Mouse (Mus musculus) left cerebral cortex, adult 2 months (tissue): ENCODE measurements at regions not wholly inside any gene's neighbourhood (a gene's known extent, or its start where the extent isn't known, plus 50 kb on each side); places are given as distances from the start of the nearest gene placed in this dataset.
"Not testable (repeated sequence)": the region's sequence is repeated elsewhere in the genome, so short reads cannot be mapped to it uniquely, and the experiment has no call there.

ENCODE experiments used
- DNase-seq, 2 experiments: peaks; one replicate each; pipeline ENCODE4 v3.0.0; 2021 to 2022; ENCODE audit warnings: low spot score in 2 of 2, mixed read lengths in 1 of 2; ENCODE audit errors: extremely low spot score in 1 of 2
- H3K27ac ChIP-seq: fragments of 200-600 bp; 2 replicates; pipeline ENCODE4 v1.8.1; 2022
- H3K4me3 ChIP-seq: fragments of 200-600 bp; 2 replicates; pipeline ENCODE4 v1.8.1; 2022
- CTCF ChIP-seq: fragments of 200-600 bp; IDR thresholded peaks from 2 replicates; pipeline ENCODE4 v1.8.1; 2022; ENCODE audit warnings: antibody characterized with exemption, mild to moderate bottlenecking, moderate library complexity
- intact Hi-C: fragments of 180-260 bp; cut with DNase I; formaldehyde crosslinking; loops from one replicate; pipeline ENCODE4 v1.15.1; 2025

- intact Hi-C loops: no loop called here
- no peak overlapping the region for H3K4me3 ChIP-seq
- no peak overlapping the region for H3K27ac ChIP-seq
- TF ChIP-seq CTCF: no peak
- no peak for DNase-seq
These were observed 157.6 kb upstream of the Pmfbp1 start for GRCm38 (mm10) chr8:109336203-109336602.

GRCm38 (mm10) chr8:109338220-109338835, 155.5 kb upstream of the Pmfbp1 start:
- intact Hi-C loops: no loop called here

GRCm38 (mm10) chr8:109340647-109341046, 153.2 kb upstream of the Pmfbp1 start:
- intact Hi-C loops, H3K27ac ChIP-seq, H3K4me3 ChIP-seq, DNase-seq: not testable (repeated sequence)

More at GRCm38 (mm10) chr8:109338220-109338835, 155.5 kb upstream of the Pmfbp1 start:
- DNase-seq: no peak
- TF ChIP-seq CTCF: no peak
- Histone ChIP-seq H3K4me3 (no peak overlapping the region), H3K27ac (no peak overlapping the region)

GRCm38 (mm10) chr8:109355168-109355567, 138.7 kb upstream of the Pmfbp1 start:
- DNase-seq: no peak
- H3K27ac ChIP-seq: no peak overlapping the region
- H3K4me3 ChIP-seq: no peak overlapping the region
- TF ChIP-seq CTCF: no peak
- intact Hi-C loops: no loop called here

- no peak for TF ChIP-seq CTCF
- H3K27ac ChIP-seq: peak overlapping the region; percentile 81
- no peak overlapping the region for H3K4me3 ChIP-seq
- DNase-seq: no peak
- intact Hi-C loops: loop anchor here (2.0 to 10.0 kb wide), 2 partner anchors 105 to 111 kb away; no protein-coding TSS in a partner anchor
These were observed 134.3 kb upstream of the Pmfbp1 start for GRCm38 (mm10) chr8:109359396-109360051.

- H3K27ac ChIP-seq: peak overlapping the region; percentile 81
- DNase-seq: no peak
- no peak overlapping the region for H3K4me3 ChIP-seq
- TF ChIP-seq CTCF: no peak
- intact Hi-C loops: loop anchor here (2.0 to 10.0 kb wide), 2 partner anchors 105 to 111 kb away; no protein-coding TSS in a partner anchor
These were observed 133.6 kb upstream of the Pmfbp1 start for GRCm38 (mm10) chr8:109360081-109360715.

GRCm38 (mm10) chr8:109360904-109361303, 132.9 kb upstream of the Pmfbp1 start:
- intact Hi-C loops: loop anchor here (2.0 to 10.0 kb wide), 2 partner anchors 104 to 112 kb away; no protein-coding TSS in a partner anchor
- H3K4me3 ChIP-seq: peak overlapping the region; percentile 27; the same call in 1 of the 2 replicates
- DNase-seq: peak; percentile 60 to 63
- TF ChIP-seq CTCF: no peak
- peak overlapping the region; percentile 81 for H3K27ac ChIP-seq

GRCm38 (mm10) chr8:109361575-109362361, 132.1 kb upstream of the Pmfbp1 start:
- no peak for DNase-seq
- Histone ChIP-seq H3K4me3 (no peak overlapping the region), H3K27ac (peak overlapping the region; percentile 76; the same call in 1 of the 2 replicates)
- no peak for TF ChIP-seq CTCF
- intact Hi-C loops: loop anchor here (1.0 to 10.0 kb wide), 4 partner anchors 55 to 181 kb away; no protein-coding TSS in a partner anchor

- H3K4me3 ChIP-seq: no peak overlapping the region
- H3K27ac ChIP-seq: peak overlapping the region; percentile 76; the same call in 1 of the 2 replicates
- no peak for TF ChIP-seq CTCF
- intact Hi-C loops: loop anchor here (2.0 to 10.0 kb wide), 2 partner anchors 101 to 179 kb away; no protein-coding TSS in a partner anchor
- no peak for DNase-seq
These were observed 130.5 kb upstream of the Pmfbp1 start for GRCm38 (mm10) chr8:109363185-109363845.

GRCm38 (mm10) chr8:109373977-109374376, 119.8 kb upstream of the Pmfbp1 start:
- H3K4me3 ChIP-seq: no peak overlapping the region
- H3K27ac ChIP-seq: no peak overlapping the region
- no peak for DNase-seq
- intact Hi-C loops: no loop called here
- no peak for TF ChIP-seq CTCF

GRCm38 (mm10) chr8:109384881-109385280, 108.9 kb upstream of the Pmfbp1 start:
- no peak for DNase-seq
- no peak for TF ChIP-seq CTCF
- intact Hi-C loops: no loop called here
- no peak overlapping the region for H3K27ac ChIP-seq
- no peak overlapping the region for H3K4me3 ChIP-seq
